Mouse (Mus musculus): ENCODE results near the gene Lipi.

DNA sequence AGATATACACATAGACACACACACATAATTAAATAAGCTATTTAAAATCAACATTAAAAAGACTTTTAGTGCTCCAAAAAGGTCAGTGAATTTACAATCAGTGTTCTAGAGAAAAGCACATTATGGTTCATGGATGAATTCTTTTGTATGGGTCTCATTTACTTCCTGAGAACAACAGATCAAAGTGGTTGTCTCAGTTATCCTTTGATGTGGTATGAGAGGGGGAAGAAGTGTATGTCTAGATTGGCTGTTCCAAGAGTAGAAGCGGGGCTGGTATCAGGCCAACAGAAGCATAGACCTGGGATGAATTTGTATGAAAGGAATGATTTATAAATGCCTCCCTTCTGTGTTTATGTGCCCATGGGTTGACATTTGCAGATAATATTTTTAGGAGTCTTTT is 20.6 kb upstream of the Lipi start:
- no peak for TF ChIP-seq ZC3H11A (IDR thresholded peaks at IDR 0.05; ENCODE audit: borderline replicate concordance, low read depth, low read length)
- TF ChIP-seq HCFC1 (IDR thresholded peaks at IDR 0.05; ENCODE audit: borderline replicate concordance, insufficient read depth, low read length) = no peak
- TF ChIP-seq CHD2 (IDR thresholded peaks at IDR 0.05; ENCODE audit: low read depth, low read length) = no peak
- TF ChIP-seq ZNF384 (IDR thresholded peaks at IDR 0.05; ENCODE audit: low read depth, low read length) = no peak
- no peak for TF ChIP-seq MAFK (IDR thresholded peaks at IDR 0.05; ENCODE audit: insufficient read depth, low read depth, low read length)

All from ES-E14 (cell line).